Mouse (Mus musculus): ENCODE measurements around the gene Ascl4. TPM values are rescaled to one million over a fixed set of nuclear protein-coding genes. Genes with fewer than 3 reads are reported as not detected.

Gene Ascl4
- total RNA-seq (2023), result not detected

DNA sequence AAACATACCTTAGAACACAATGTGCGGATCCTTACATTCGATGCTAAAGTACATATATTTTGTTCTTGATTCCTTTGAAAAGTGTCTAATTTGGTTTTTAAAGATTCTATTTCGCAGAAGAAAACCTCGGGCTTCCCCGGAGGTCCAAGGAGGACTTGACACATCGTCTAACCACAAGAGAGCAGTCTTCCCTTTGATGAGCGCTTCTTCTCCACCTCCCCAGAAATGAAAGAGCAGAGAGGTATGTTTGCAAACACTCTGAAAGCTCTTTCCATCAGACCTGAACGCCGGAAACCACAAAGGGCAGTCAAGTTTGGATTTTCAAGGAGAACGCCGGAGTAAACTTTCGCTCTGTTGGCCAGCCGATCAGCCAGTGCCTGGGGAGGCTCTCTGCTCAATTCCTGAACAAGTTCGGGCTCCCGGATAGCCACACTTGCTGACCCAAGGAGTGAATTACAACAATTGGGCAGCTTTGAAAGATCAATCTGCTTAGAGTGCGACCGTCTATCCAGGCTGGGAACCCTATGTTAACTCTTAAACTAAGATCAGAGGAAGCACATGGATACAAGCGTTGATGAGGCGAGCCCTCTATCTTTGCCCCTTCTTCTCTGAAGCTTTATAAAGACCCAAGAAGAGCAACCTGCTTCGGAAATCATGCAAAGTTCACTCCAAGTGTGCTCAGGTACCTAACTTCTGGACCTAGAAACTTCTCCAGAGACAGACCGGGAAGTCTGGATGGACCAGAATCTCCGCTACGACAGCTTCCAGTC, at the start of gene Ascl4:
Ascl4 (plus strand) TSS at position 6 of the 770 bp plus-strand sequence.

DNA sequence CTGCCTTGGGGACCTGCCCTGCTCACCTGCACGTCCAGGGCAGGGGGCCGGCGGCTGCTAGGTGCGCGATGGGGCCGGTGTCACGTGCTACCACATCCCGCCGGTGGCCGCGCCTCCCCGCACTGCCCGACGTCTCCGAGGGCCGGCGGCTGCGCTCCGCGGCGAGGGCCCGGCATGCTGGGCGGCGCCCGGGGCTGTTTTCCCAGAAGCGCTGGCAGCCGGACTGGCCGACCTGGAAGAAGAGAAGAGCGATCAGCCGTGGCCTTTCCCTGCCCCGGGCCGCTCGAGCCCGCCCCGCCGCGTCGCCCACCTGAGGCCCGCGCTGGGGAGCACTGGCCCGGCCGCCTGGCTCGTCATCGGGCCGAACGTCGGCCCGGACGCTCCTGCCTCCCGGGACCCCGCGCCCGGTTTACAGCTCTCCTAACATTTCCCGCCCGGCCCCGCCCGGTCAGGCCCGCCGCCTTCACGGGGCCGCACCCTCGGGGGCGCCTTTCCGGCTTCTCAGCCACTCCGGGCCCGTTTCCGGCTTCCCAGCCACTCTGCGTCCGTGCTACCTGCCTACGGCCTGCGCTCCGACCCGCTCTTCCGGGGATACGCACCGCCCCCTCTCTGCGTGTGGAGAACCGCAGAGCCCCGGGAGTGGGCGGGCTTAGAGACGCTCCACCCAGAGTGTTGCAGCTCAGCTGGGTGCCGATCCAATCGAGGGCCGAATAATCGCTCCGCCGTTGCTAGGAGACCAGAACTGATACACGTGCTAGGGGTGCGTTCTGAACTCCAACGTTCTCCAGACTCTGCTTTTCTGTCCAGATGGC, 10.8 kb upstream of the Ascl4 start, which contains the start of gene Prdm4:
Prdm4 (minus strand) TSS at position 645 of the 812 bp plus-strand sequence.

DNA sequence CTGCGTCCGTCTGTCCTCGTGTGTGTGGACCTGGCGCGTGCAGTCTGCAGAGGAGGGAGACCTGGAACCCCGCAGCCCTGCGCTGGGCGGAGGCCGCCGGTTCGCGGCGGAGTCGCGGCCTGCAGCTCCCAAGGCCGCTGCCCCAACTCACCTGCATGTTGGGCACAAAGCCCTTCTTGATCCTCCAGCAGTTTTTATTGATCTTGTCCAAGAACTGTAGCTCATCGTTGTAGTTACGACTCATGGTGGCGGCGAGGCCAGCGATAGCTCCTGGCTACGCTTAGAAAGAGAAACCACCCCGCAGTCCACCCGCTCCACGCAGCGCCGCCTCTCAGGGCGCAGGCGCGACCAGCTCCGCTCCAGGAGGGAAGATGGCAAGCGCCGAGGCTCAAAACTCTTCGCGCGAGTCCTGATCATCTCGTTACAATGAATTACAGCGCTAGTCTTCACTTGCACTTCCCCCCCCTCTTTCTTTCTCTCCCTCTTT, 30.0 kb downstream of the Ascl4 start, which contains the start of gene Rtcb:
Rtcb (minus strand) TSS at position 360 of the 487 bp plus-strand sequence.

Other genes starting within 250 kb of the Ascl4 start
- gene Pwp1, start 98.2 kb upstream of the Ascl4 start, total RNA-seq (2023), result 22.7 TPM
- 43.1 TPM for gene Prdm4, start 10.5 kb upstream of the Ascl4 start, total RNA-seq (2023)
- gene Rtcb, start 30.1 kb downstream of the Ascl4 start, total RNA-seq (2023), result 106 TPM
- not detected for gene Bpifc, start 84.2 kb downstream of the Ascl4 start, total RNA-seq (2023)
- gene Fbxo7, start 94.3 kb downstream of the Ascl4 start, total RNA-seq (2023), result 47.0 TPM

All from CD8-positive naive resting alpha-beta T cell, adult 57 days (primary cell).